Mouse (Mus musculus) gastrocnemius, postnatal 14 days (tissue): ENCODE measurements at regions not wholly inside any gene's neighbourhood (a gene's known extent, or its start where the extent isn't known, plus 50 kb on each side); places are given as distances from the start of the nearest gene placed in this dataset.

Source experiments
- DNase-seq: peaks from one replicate; pipeline ENCODE4 v3.0.0; 2021; ENCODE audit warnings: mixed read lengths
- intact Hi-C: fragments of 180-260 bp; cut with DNase I; formaldehyde crosslinking; loops from one replicate; pipeline ENCODE4 v1.15.1; 2025; ENCODE audit warnings: low total_unique reads

GRCm38 (mm10) chr15:42965314-42965713 lies 2831.1 kb downstream of the 9330182O14Rik start:
- intact Hi-C loops = no loop called here
- DNase-seq = no peak
